Mouse (Mus musculus) MEL (cell line): ENCODE measurements around the gene Mrpl2.

ENCODE experiments used
- CHD2 ChIP-seq: IDR thresholded peaks from 2 replicates; pipeline ENCODE4 v1.6.1; 2011; ENCODE audit warnings: low read length, improper control_type of control experiment
- CTCF ChIP-seq, 3 experiments: IDR thresholded peaks in 2 of 3; conservative IDR thresholded peaks in 1 of 3; 2 replicates each; pipeline ENCODE4 v1.5.1; 2011 to 2012; ENCODE audit warnings: low read length in 3 of 3, low read depth in 2 of 3, mild to moderate bottlenecking in 2 of 3, improper control_type of control experiment in 1 of 3, inconsistent platforms in 1 of 3, mixed read lengths in 1 of 3, moderate library complexity in 1 of 3; ENCODE audit not compliant: control insufficient read depth in 1 of 3, insufficient read depth in 1 of 3, poor library complexity in 1 of 3, severe bottlenecking in 1 of 3
- ELF1 ChIP-seq: IDR thresholded peaks from 2 replicates; pipeline ENCODE4 v1.6.1; 2014; ENCODE audit warnings: low read depth, mild to moderate bottlenecking, inconsistent platforms, low read length, improper control_type of control experiment, moderate library complexity
- ETS1 ChIP-seq: IDR thresholded peaks from 2 replicates; pipeline ENCODE4 v1.6.1; 2012; ENCODE audit warnings: low read depth, mild to moderate bottlenecking, inconsistent platforms, low read length, improper control_type of control experiment, moderate library complexity
- GATA1 ChIP-seq: IDR thresholded peaks from 2 replicates; pipeline ENCODE4 v1.6.1; 2011; ENCODE audit warnings: low read depth, low read length, improper control_type of control experiment
- MAFK ChIP-seq: IDR thresholded peaks from 2 replicates; pipeline ENCODE4 v1.6.1; 2011; ENCODE audit warnings: low read depth, mild to moderate bottlenecking, low read length, improper control_type of control experiment, borderline replicate concordance
- MYB ChIP-seq: IDR thresholded peaks from 2 replicates; pipeline ENCODE4 v1.6.1; 2011; ENCODE audit warnings: mild to moderate bottlenecking, low read depth, low read length, improper control_type of control experiment
- POLR2A ChIP-seq, 2 experiments: IDR thresholded peaks; 2 replicates each; pipeline ENCODE4 v1.6.1; 2011 to 2012; ENCODE audit warnings: low read length in 2 of 2, mild to moderate bottlenecking in 2 of 2, control low read depth in 1 of 2, improper control_type of control experiment in 1 of 2, low read depth in 1 of 2, moderate library complexity in 1 of 2; ENCODE audit not compliant: control insufficient read depth in 1 of 2, insufficient read depth in 1 of 2, poor library complexity in 1 of 2
- RCOR1 ChIP-seq: IDR thresholded peaks from 2 replicates; pipeline ENCODE4 v1.6.1; 2012; ENCODE audit warnings: low read depth, mild to moderate bottlenecking, inconsistent platforms, low read length, improper control_type of control experiment
- SIN3A ChIP-seq: IDR thresholded peaks from 2 replicates; pipeline ENCODE4 v1.6.1; 2012; ENCODE audit warnings: low read length, improper control_type of control experiment, inconsistent platforms
- SMC3 ChIP-seq: IDR thresholded peaks from 2 replicates; pipeline ENCODE4 v1.6.1; 2011; ENCODE audit warnings: low read depth, low read length, improper control_type of control experiment
- TCF12 ChIP-seq: IDR thresholded peaks from 2 replicates; pipeline ENCODE4 v1.6.1; 2014; ENCODE audit warnings: low read depth, mild to moderate bottlenecking, inconsistent platforms, low read length, improper control_type of control experiment, moderate library complexity
- ZNF384 ChIP-seq: IDR thresholded peaks from 2 replicates; pipeline ENCODE4 v1.6.1; 2012; ENCODE audit warnings: low read depth, mild to moderate bottlenecking, inconsistent platforms, low read length, improper control_type of control experiment

- TF ChIP-seq ELF1 (no peak), ZNF384 (no peak), CTCF (IDR thresholded peaks at IDR 0.05 in 2 of 3, conservative IDR thresholded peaks at IDR 0.05 in 1 of 3; ENCODE audit: control insufficient read depth in 1 of 3, insufficient read depth in 1 of 3, low read depth in 2 of 3, low read length in 3 of 3, poor library complexity in 1 of 3, severe bottlenecking in 1 of 3) (no peak), MYB (no peak), SIN3A (no peak), RCOR1 (no peak), SMC3 (no peak), TCF12 (no peak), CHD2 (no peak), POLR2A (IDR thresholded peaks at IDR 0.05; ENCODE audit: control insufficient read depth in 1 of 2, insufficient read depth in 1 of 2, low read depth in 1 of 2, low read length in 2 of 2, poor library complexity in 1 of 2) (no peak), MAFK (no peak), GATA1 (no peak), ETS1 (no peak)
Measured at GRCm38 (mm10) chr17:46698515-46698914, 52.5 kb downstream of the Mrpl2 start.
